ENCODE assay signal across 11 mouse cellular contexts in the genomic region with DNA sequence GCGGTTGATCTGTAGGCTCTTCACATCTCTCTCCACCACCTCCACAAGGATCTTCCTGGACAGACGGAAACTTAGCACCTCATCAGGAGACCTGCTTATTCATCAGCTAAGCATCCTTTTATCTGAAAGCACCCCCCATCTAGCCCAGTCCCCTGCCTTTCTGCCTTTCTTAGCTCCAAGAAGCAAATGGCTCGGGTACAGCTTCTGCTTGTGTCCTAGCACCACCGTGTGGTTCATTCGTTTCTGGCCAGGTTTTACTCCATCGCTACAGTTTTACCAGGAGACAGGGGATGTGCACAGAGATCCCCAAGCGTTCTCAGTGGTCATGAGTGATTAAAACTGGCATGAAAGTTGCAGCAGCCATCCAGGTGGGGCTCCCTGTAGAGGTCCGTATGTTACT.
DNase-seq lines count a peak whose midpoint lies in the region; ATAC-seq and TF ChIP-seq lines count a peak whose summit lies in the region.
"Had no signal": no experiment of that assay in that cellular context is flagged by ENCODE, and none has a peak within 500 bp of the region (broad histone marks: within the 10 kb centered on the region; RNA-seq: fewer than 3 reads in every experiment).

No protein-coding gene starts in this region.

- no peak overlapping the region for H3K4me3 ChIP-seq in hindbrain, embryonic 14.5 days (replicated peaks; ENCODE audit: low read length)
- no peak overlapping the region for H3K4me3 ChIP-seq in hindbrain, embryonic 12.5 days
- no peak overlapping the region for H3K4me3 ChIP-seq in lung, embryonic 14.5 days (ENCODE audit: low read depth, low read length)
- no peak overlapping the region for H3K4me3 ChIP-seq in bone marrow, adult 2 months (replicated peaks; ENCODE audit: control insufficient read depth, low read depth, low read length)
- H3K4me3 ChIP-seq: embryonic facial prominence, embryonic 15.5 days; neural tube, embryonic 13.5 days had no signal

- no peaks in the 10 kb centered on the region for H3K36me3 ChIP-seq in hindbrain, embryonic 14.5 days (replicated peaks; ENCODE audit: control insufficient read depth, insufficient read depth)
- H3K36me3 ChIP-seq in hindbrain, embryonic 12.5 days: no peaks in the 10 kb centered on the region
- no peaks in the 10 kb centered on the region for H3K36me3 ChIP-seq in lung, embryonic 14.5 days (ENCODE audit: insufficient read depth)
- H3K36me3 ChIP-seq: embryonic facial prominence, embryonic 15.5 days; neural tube, embryonic 13.5 days had no signal

- DNase-seq in adrenal gland, postnatal 10 days: peak; percentile 33
- no peak for DNase-seq in adrenal gland, adult 8-10 months
- DNase-seq in hindbrain, embryonic 14.5 days (ENCODE audit: low spot score): peak; percentile 26
- DNase-seq in lung, embryonic 14.5 days: peak; percentile 66
- no peak for DNase-seq in lung, postnatal 4 days
- DNase-seq in urinary bladder, postnatal 36 days (ENCODE audit: low spot score in 2 of 2): no peak
- DNase-seq: B cell, adult 2 months had no signal

- no peak overlapping the region for H3K4me2 ChIP-seq in hindbrain, embryonic 14.5 days (replicated peaks)
- no peak overlapping the region for H3K4me2 ChIP-seq in hindbrain, embryonic 12.5 days (replicated peaks)
- H3K4me2 ChIP-seq in lung, embryonic 14.5 days: no peak overlapping the region
- H3K4me2 ChIP-seq: embryonic facial prominence, embryonic 15.5 days; neural tube, embryonic 13.5 days had no signal

- 0 out of 2 replicates have a peak, but pooled peaks cover 4% of the 10 kb centered on the region for H3K4me1 ChIP-seq in hindbrain, embryonic 14.5 days (replicated peaks; ENCODE audit: control insufficient read depth, insufficient read depth, low read length)
- H3K4me1 ChIP-seq in hindbrain, embryonic 12.5 days: peaks cover 7% of the 10 kb centered on the region; the same call in 1 of the 2 replicates
- H3K4me1 ChIP-seq in lung, embryonic 14.5 days (ENCODE audit: insufficient read depth): 0 out of 2 replicates have a peak, but pooled peaks cover 4% of the 10 kb centered on the region
- H3K4me1 ChIP-seq in bone marrow, adult 2 months (ENCODE audit: control insufficient read depth, insufficient read depth, low read length): no peaks in the 10 kb centered on the region

- H3K27ac ChIP-seq in hindbrain, embryonic 14.5 days: no peak overlapping the region
- no peak overlapping the region for H3K27ac ChIP-seq in hindbrain, embryonic 12.5 days
- no peak overlapping the region for H3K27ac ChIP-seq in lung, embryonic 14.5 days (ENCODE audit: low read depth)
- H3K27ac ChIP-seq in bone marrow, adult 2 months (ENCODE audit: control insufficient read depth, insufficient read depth, low read depth, low read length, poor library complexity): no peak overlapping the region
- H3K27ac ChIP-seq: embryonic facial prominence, embryonic 15.5 days; neural tube, embryonic 13.5 days had no signal

- H3K9ac ChIP-seq in hindbrain, embryonic 14.5 days: no peak overlapping the region
- H3K9ac ChIP-seq in hindbrain, embryonic 12.5 days: no peak overlapping the region
- H3K9ac ChIP-seq in lung, embryonic 14.5 days: no peak overlapping the region
- H3K9ac ChIP-seq: embryonic facial prominence, embryonic 15.5 days; neural tube, embryonic 13.5 days had no signal

- 59% methylated on average over 8 of the region's 8 CpGs for WGBS in hindbrain, embryonic 14.5 days
- 63% methylated on average over 8 of the region's 8 CpGs for WGBS in hindbrain, embryonic 12.5 days
- WGBS in lung, embryonic 14.5 days: 32% methylated on average over 8 of the region's 8 CpGs
- 79% methylated on average over 8 of the region's 8 CpGs for WGBS in bone marrow, adult 2 months

- no peak for ATAC-seq in hindbrain, embryonic 14.5 days (ENCODE audit: low FRiP score)
- ATAC-seq in hindbrain, embryonic 12.5 days (ENCODE audit: low FRiP score): no peak
- no peak for ATAC-seq in lung, embryonic 14.5 days (ENCODE audit: insufficient read depth)

- TF ChIP-seq CTCF in lung, embryonic 14.5 days (IDR thresholded peaks at IDR 0.05; ENCODE audit: low read depth): peak; percentile 75
- TF ChIP-seq CTCF in bone marrow, adult 2 months (IDR thresholded peaks at IDR 0.05; ENCODE audit: control insufficient read depth, insufficient read depth, low read length): peak; percentile 12; the same call in 1 of the 2 replicates

- no peaks in the 10 kb centered on the region for H3K9me3 ChIP-seq in hindbrain, embryonic 14.5 days (ENCODE audit: control insufficient read depth, low read length)
- H3K9me3 ChIP-seq in hindbrain, embryonic 12.5 days (replicated peaks): no peaks in the 10 kb centered on the region
- no peaks in the 10 kb centered on the region for H3K9me3 ChIP-seq in lung, embryonic 14.5 days (ENCODE audit: low read depth, low read length)
- H3K9me3 ChIP-seq: embryonic facial prominence, embryonic 15.5 days; neural tube, embryonic 13.5 days had no signal

- no peak for TF ChIP-seq POLR2A in bone marrow, adult 2 months (IDR thresholded peaks at IDR 0.05; ENCODE audit: borderline replicate concordance, control insufficient read depth, low read depth, low read length)

- H3K27me3 ChIP-seq in hindbrain, embryonic 14.5 days (ENCODE audit: control insufficient read depth, insufficient read depth, low read length): no peaks in the 10 kb centered on the region
- peaks cover 5% of the 10 kb centered on the region; the same call in 1 of the 2 replicates for H3K27me3 ChIP-seq in hindbrain, embryonic 12.5 days
- H3K27me3 ChIP-seq in lung, embryonic 14.5 days (ENCODE audit: insufficient read depth, low read length): no peaks in the 10 kb centered on the region

Comparison
In these comparisons a context has a peak if more than half of its experiments do, and no peak if none do; other contexts are left out.
1. DNase-seq: peak in adrenal gland, postnatal 10 days (single experiment), hindbrain, embryonic 14.5 days (single experiment) and lung, embryonic 14.5 days (single experiment); none in adrenal gland, adult 8-10 months (single experiment), lung, postnatal 4 days (0 of 2) and urinary bladder, postnatal 36 days (0 of 2).